Mouse (Mus musculus) hindbrain, embryonic 16.5 days (tissue): ENCODE measurements around the gene Zeb2. TPM values are rescaled to one million over a fixed set of nuclear protein-coding genes. Genes with fewer than 3 reads are reported as not detected.

Experiments used
- ATAC-seq: fragments of 200-750 bp; cut with Nextera tagmentation; 2 replicates; pipeline ENCODE4 v1.8.0; 2017; ENCODE audit warnings: moderate TSS enrichment, moderate library complexity
- H3K27ac ChIP-seq: fragments of 300-500 bp; sonication (generic); 2 replicates; pipeline ENCODE4 v1.5.1; 2014; ENCODE audit warnings: low read depth, mild to moderate bottlenecking, control low read depth, low read length, moderate library complexity
- H3K27me3 ChIP-seq: fragments of 300-500 bp; sonication (generic); replicated peaks from 2 replicates; pipeline ENCODE4 v1.6.1; 2014; ENCODE audit warnings: low read length; ENCODE audit not compliant: control insufficient read depth, insufficient read depth
- H3K36me3 ChIP-seq: fragments of 300-500 bp; sonication (generic); 2 replicates; pipeline ENCODE4 v1.6.1; 2014; ENCODE audit warnings: mild to moderate bottlenecking, low read length, moderate library complexity, mixed read lengths; ENCODE audit not compliant: control insufficient read depth, insufficient read depth
- H3K4me1 ChIP-seq: fragments of 300-500 bp; sonication (generic); 2 replicates; pipeline ENCODE4 v1.6.1; 2014; ENCODE audit warnings: low read depth, low read length; ENCODE audit not compliant: control insufficient read depth, insufficient read depth
- H3K4me2 ChIP-seq: fragments of 300-500 bp; sonication (generic); 2 replicates; pipeline ENCODE4 v1.6.1; 2014; ENCODE audit warnings: mild to moderate bottlenecking, low read length, control low read depth, moderate library complexity
- H3K4me3 ChIP-seq: fragments of 300-500 bp; sonication (generic); 2 replicates; pipeline ENCODE4 v1.5.1; 2014; ENCODE audit warnings: mild to moderate bottlenecking, low read length, control low read depth, moderate library complexity
- H3K9ac ChIP-seq: fragments of 300-500 bp; sonication (generic); 2 replicates; pipeline ENCODE4 v1.6.1; 2014; ENCODE audit warnings: low read depth, mild to moderate bottlenecking, control low read depth, low read length, moderate library complexity
- H3K9me3 ChIP-seq: fragments of 300-500 bp; sonication (generic); 2 replicates; pipeline ENCODE4 v1.6.1; 2014; ENCODE audit warnings: mild to moderate bottlenecking, low read length, moderate library complexity; ENCODE audit not compliant: control insufficient read depth
- WGBS: fragments of 180-500 bp; shearing (Covaris S2); extraction: QIAGEN DNeasy Blood & Tissue Kit; methylation state at CpG from one replicate; pipeline ENCODE4 v1.1.7; 2014; 5-methylcytosine and 5-hydroxymethylcytosine counted together
- polyA plus RNA-seq: library from polyadenylated mRNA; unstranded; fragments of >200 nt; fragmentation: Nextera tagmentation; extraction: Ambion mirVana; gene quantifications from 2 replicates; pipeline ENCODE4 v1.2.1, GENCODE M21; 2015

The Zeb2 gene
- polyA plus RNA-seq, 1 experiment from 2014 or later: 30.3 TPM

GRCm38 (mm10) chr2:45109161-45109950 lies 7.8 kb downstream of the Zeb2 start:
- Histone ChIP-seq H3K4me2 (peak overlapping the region; percentile 76), H3K4me3 (peak overlapping the region; percentile 81), H3K4me1 (peaks cover 12% of the 10 kb centered on the region), H3K9ac (peak overlapping the region; percentile 88), H3K27me3 (no peaks in the 10 kb centered on the region), H3K27ac (peak overlapping the region; percentile 95), H3K36me3 (no peaks in the 10 kb centered on the region), H3K9me3 (no peaks in the 10 kb centered on the region)
- ATAC-seq: peak; percentile 35
- 1% methylated on average over 41 of the region's 74 CpGs for WGBS

- Histone ChIP-seq H3K9ac (peak overlapping the region; percentile 88), H3K4me1 (peaks cover 10% of the 10 kb centered on the region), H3K9me3 (no peaks in the 10 kb centered on the region), H3K27me3 (no peaks in the 10 kb centered on the region), H3K4me2 (peak overlapping the region; percentile 76), H3K4me3 (peak overlapping the region; percentile 81), H3K27ac (peak overlapping the region; percentile 95), H3K36me3 (no peaks in the 10 kb centered on the region)
- peak; percentile 63 for ATAC-seq
- WGBS: 0% methylated on average over 23 of the region's 25 CpGs
Observed at GRCm38 (mm10) chr2:45108521-45109091, 8.6 kb downstream of the Zeb2 start.

GRCm38 (mm10) chr2:45107555-45107954 lies 9.6 kb downstream of the Zeb2 start:
- ATAC-seq: no peak

GRCm38 (mm10) chr2:45105922-45106851 lies 11.0 kb downstream of the Zeb2 start:
- no peak overlapping the region for H3K4me3 ChIP-seq
- no peaks in the 10 kb centered on the region for H3K36me3 ChIP-seq
- H3K9ac ChIP-seq: peak overlapping the region; percentile 45; the same call in 1 of the 2 replicates
- WGBS: 37% methylated on average over 7 of the region's 7 CpGs
- no peaks in the 10 kb centered on the region for H3K9me3 ChIP-seq
- peak overlapping the region; percentile 76 for H3K4me2 ChIP-seq
- H3K27ac ChIP-seq: peak overlapping the region; percentile 61
- no peak for ATAC-seq
- H3K4me1 ChIP-seq: peaks cover 13% of the 10 kb centered on the region
- H3K27me3 ChIP-seq: no peaks in the 10 kb centered on the region

More at GRCm38 (mm10) chr2:45107555-45107954, 9.6 kb downstream of the Zeb2 start:
- 20% methylated on average over 2 of the region's 2 CpGs for WGBS
- Histone ChIP-seq H3K4me1 (peaks cover 10% of the 10 kb centered on the region), H3K9ac (peak overlapping the region; percentile 88; the same call in 1 of the 2 replicates), H3K27me3 (no peaks in the 10 kb centered on the region), H3K36me3 (no peaks in the 10 kb centered on the region), H3K4me3 (peak overlapping the region; percentile 81), H3K27ac (peak overlapping the region; percentile 95), H3K9me3 (no peaks in the 10 kb centered on the region), H3K4me2 (peak overlapping the region; percentile 76)

- H3K36me3 ChIP-seq: no peaks in the 10 kb centered on the region
- ATAC-seq: no peak
- peak overlapping the region; percentile 61 for H3K27ac ChIP-seq
- H3K9me3 ChIP-seq: no peaks in the 10 kb centered on the region
- WGBS: 29% methylated on average over 6 of the region's 6 CpGs
- peak overlapping the region; percentile 76 for H3K4me2 ChIP-seq
- no peaks in the 10 kb centered on the region for H3K27me3 ChIP-seq
- H3K9ac ChIP-seq: peak overlapping the region; percentile 44
- H3K4me1 ChIP-seq: peaks cover 16% of the 10 kb centered on the region
- peak overlapping the region; percentile 19; the same call in 1 of the 2 replicates for H3K4me3 ChIP-seq
Observed at GRCm38 (mm10) chr2:45105281-45105721, 11.9 kb downstream of the Zeb2 start.

- Histone ChIP-seq H3K27ac (peak overlapping the region; percentile 19; the same call in 1 of the 2 replicates), H3K9ac (peak overlapping the region; percentile 36), H3K4me1 (peaks cover 16% of the 10 kb centered on the region), H3K4me2 (peak overlapping the region; percentile 76), H3K4me3 (no peak overlapping the region), H3K36me3 (no peaks in the 10 kb centered on the region), H3K9me3 (no peaks in the 10 kb centered on the region), H3K27me3 (no peaks in the 10 kb centered on the region)
- ATAC-seq: no peak
- 19% methylated on average over 7 of the region's 7 CpGs for WGBS
Observed at GRCm38 (mm10) chr2:45104511-45105055, 12.6 kb downstream of the Zeb2 start.

- Histone ChIP-seq H3K36me3 (no peaks in the 10 kb centered on the region), H3K4me3 (no peak overlapping the region), H3K4me2 (peak overlapping the region; percentile 76), H3K27me3 (no peaks in the 10 kb centered on the region), H3K27ac (no peak overlapping the region), H3K9ac (no peak overlapping the region), H3K4me1 (peaks cover 16% of the 10 kb centered on the region), H3K9me3 (no peaks in the 10 kb centered on the region)
- WGBS: 46% methylated on average over 4 of the region's 4 CpGs
- no peak for ATAC-seq
Observed at GRCm38 (mm10) chr2:45104066-45104465, 13.1 kb downstream of the Zeb2 start.

GRCm38 (mm10) chr2:45103021-45103983 lies 13.9 kb downstream of the Zeb2 start:
- Histone ChIP-seq H3K9me3 (no peaks in the 10 kb centered on the region), H3K4me1 (peaks cover 16% of the 10 kb centered on the region), H3K9ac (peak overlapping the region; percentile 31), H3K27ac (peak overlapping the region; percentile 63), H3K27me3 (no peaks in the 10 kb centered on the region), H3K4me3 (no peak overlapping the region; the same call in none of the 2 replicates), H3K36me3 (no peaks in the 10 kb centered on the region), H3K4me2 (peak overlapping the region; percentile 76)
- no peak for ATAC-seq
- WGBS: 20% methylated on average over 10 of the region's 10 CpGs
